Comparison of ENCODE assay signal across 11 mouse cellular contexts in the genomic region with DNA sequence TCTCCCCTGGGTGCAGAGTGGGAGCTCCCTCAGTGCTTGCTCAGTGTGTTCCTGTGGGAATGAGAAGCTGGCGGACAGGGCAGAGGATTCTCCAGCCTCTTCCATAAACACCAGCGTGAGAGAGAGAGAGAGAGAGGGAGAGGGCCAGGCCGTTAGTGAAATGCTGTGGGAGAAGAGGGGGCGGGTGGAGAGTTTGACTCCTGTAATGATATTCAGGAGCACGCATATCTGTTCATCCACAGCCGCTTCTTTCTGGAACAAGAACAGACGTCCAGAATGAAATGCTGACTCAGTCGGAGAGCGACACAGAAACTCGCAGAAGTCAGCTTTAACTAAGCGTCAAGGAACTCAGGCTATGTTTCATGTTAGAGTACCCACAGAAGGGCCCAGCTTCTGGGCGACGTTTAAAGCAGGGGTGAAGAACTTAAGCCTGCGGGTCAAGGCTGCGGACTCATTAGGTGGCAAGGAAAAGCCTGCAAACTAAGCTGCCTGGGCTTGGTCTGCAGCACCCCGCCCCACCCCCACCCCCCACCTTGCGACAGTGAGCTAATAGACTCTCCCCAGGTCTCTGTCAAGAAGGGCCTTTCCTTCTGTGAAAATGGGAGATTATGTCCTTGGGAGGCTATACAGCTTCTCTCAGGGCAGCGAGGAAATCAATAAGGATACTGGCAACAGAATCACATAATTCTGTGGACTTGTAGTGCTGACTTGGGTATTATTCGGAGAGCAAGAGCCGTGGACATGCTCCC.
DNase-seq lines count a peak whose midpoint lies in the region; ATAC-seq lines count a peak whose summit lies in the region.
"Had no signal": no experiment of that assay in that cellular context is flagged by ENCODE, and none has a peak within 500 bp of the region (broad histone marks: within the 10 kb centered on the region; RNA-seq: fewer than 3 reads in every experiment).

No protein-coding gene starts in this region.

- H3K27me3 ChIP-seq in midbrain, embryonic 14.5 days (ENCODE audit: control insufficient read depth, insufficient read depth, low read length) = no peaks in the 10 kb centered on the region
- H3K27me3 ChIP-seq: megakaryocyte, embryonic 14.5 days had no signal

- intact Hi-C loops in gastrocnemius, postnatal 14 days (cut with DNase I; ENCODE audit: low total_unique reads) = no loop called here

- H3K9ac ChIP-seq in midbrain, embryonic 14.5 days (replicated peaks; ENCODE audit: low read length) = no peak overlapping the region

- peak overlapping the region; percentile 15 for H3K4me2 ChIP-seq in midbrain, embryonic 14.5 days (ENCODE audit: low read length)

- no peak overlapping the region for H3K27ac ChIP-seq in midbrain, embryonic 14.5 days (replicated peaks; ENCODE audit: low read depth, low read length)

- no peak overlapping the region for H3K4me3 ChIP-seq in midbrain, embryonic 14.5 days (replicated peaks; ENCODE audit: low read depth, low read length)
- H3K4me3 ChIP-seq: megakaryocyte, embryonic 14.5 days had no signal

- H3K9me3 ChIP-seq in midbrain, embryonic 14.5 days (ENCODE audit: control insufficient read depth, low read length) = no peaks in the 10 kb centered on the region
- H3K9me3 ChIP-seq: megakaryocyte, embryonic 14.5 days had no signal

- no peaks in the 10 kb centered on the region for H3K36me3 ChIP-seq in midbrain, embryonic 14.5 days (ENCODE audit: control insufficient read depth, insufficient read depth, low read length)

- 0 out of 2 replicates have a peak, but pooled peaks cover 6% of the 10 kb centered on the region for H3K4me1 ChIP-seq in midbrain, embryonic 14.5 days (ENCODE audit: control insufficient read depth, insufficient read depth, low read length)
- H3K4me1 ChIP-seq: megakaryocyte, embryonic 14.5 days had no signal

- peak; percentile 23 to 73 for DNase-seq in frontal cortex, adult 2 months (ENCODE audit: extremely low spot score in 1 of 2, low spot score in 1 of 2)
- DNase-seq in frontal cortex, postnatal 14 days (ENCODE audit: low spot score in 2 of 2) = no peak
- DNase-seq in kidney, postnatal 10 days = peak; percentile 6
- DNase-seq in kidney, adult 18-20 months = no peak
- peak; percentile 6 for DNase-seq in R1 (ENCODE audit: low read depth, low spot score)
- DNase-seq in midbrain, embryonic 14.5 days = peak; percentile 49
- no peak for DNase-seq in gastrocnemius, postnatal 14 days
- DNase-seq: cerebellum, adult 8-10 months had no signal

- 31% methylated on average over 20 of the region's 20 CpGs for WGBS in midbrain, embryonic 14.5 days

- ATAC-seq in midbrain, embryonic 14.5 days (ENCODE audit: low FRiP score, low TSS enrichment) = no peak; the same call in 1 of the 2 replicates
- ATAC-seq in cerebellum, adult (ENCODE audit: insufficient number of reproducible peaks, low FRiP score, low TSS enrichment) = no peak
- ATAC-seq: activated CD4-positive, CD25-positive, alpha-beta regulatory T cell, adult 4 months had no signal

Comparison
In these comparisons a context has a peak if more than half of its experiments do, and no peak if none do; other contexts are left out.
1. DNase-seq: peak in frontal cortex, adult 2 months (2 of 2), kidney, postnatal 10 days (single experiment), R1 (single experiment) and midbrain, embryonic 14.5 days (single experiment); none in frontal cortex, postnatal 14 days (0 of 2), kidney, adult 18-20 months (single experiment) and gastrocnemius, postnatal 14 days (single experiment).